Mouse (Mus musculus): ENCODE measurements around the gene Pan2. TPM values are rescaled to one million over a fixed set of nuclear protein-coding genes. Genes with fewer than 3 reads are reported as not detected.

Pan2 gene
- polyA plus RNA-seq, 1 experiment from 2014 or later = 42.5 TPM

GRCm38 (mm10) chr10:128297221-128297620, 5.9 kb upstream of the Pan2 start:
- DNase-seq (ENCODE audit: low spot score) = no peak
- Histone ChIP-seq H3K4me3 (no peak overlapping the region), H3K9me3 (no peaks in the 10 kb centered on the region), H3K4me1 (replicated peaks) (peaks cover 5% of the 10 kb centered on the region), H3K27ac (no peak overlapping the region), H3K36me3 (peaks cover 9% of the 10 kb centered on the region), H3K27me3 (ENCODE audit: insufficient read depth, poor library complexity, severe bottlenecking) (no peaks in the 10 kb centered on the region)
- 90% methylated on average over 4 of the region's 4 CpGs for WGBS

- Histone ChIP-seq H3K4me1 (replicated peaks) (peaks cover 9% of the 10 kb centered on the region), H3K4me3 (no peak overlapping the region), H3K9me3 (no peaks in the 10 kb centered on the region), H3K36me3 (peaks cover 5% of the 10 kb centered on the region), H3K27me3 (ENCODE audit: insufficient read depth, poor library complexity, severe bottlenecking) (no peaks in the 10 kb centered on the region), H3K27ac (no peak overlapping the region)
- WGBS = 86% methylated on average over 11 of the region's 11 CpGs
- DNase-seq (ENCODE audit: low spot score) = no peak
These were observed 5.5 kb upstream of the Pan2 start for GRCm38 (mm10) chr10:128297622-128298021.

GRCm38 (mm10) chr10:128298243-128298642, 4.9 kb upstream of the Pan2 start:
- H3K4me3 ChIP-seq = no peak overlapping the region
- no peaks in the 10 kb centered on the region for H3K36me3 ChIP-seq
- no peak for DNase-seq (ENCODE audit: low spot score)
- no peak overlapping the region for H3K27ac ChIP-seq
- no peaks in the 10 kb centered on the region for H3K9me3 ChIP-seq
- WGBS = 79% methylated on average over 6 of the region's 6 CpGs
- no peaks in the 10 kb centered on the region for H3K27me3 ChIP-seq (ENCODE audit: insufficient read depth, poor library complexity, severe bottlenecking)
- peaks cover 9% of the 10 kb centered on the region for H3K4me1 ChIP-seq (replicated peaks)

GRCm38 (mm10) chr10:128298702-128299171, 4.4 kb upstream of the Pan2 start, which contains the start of gene Il23a:
Il23a (minus strand) TSS chr10:128298752.
- 83% methylated on average over 11 of the region's 11 CpGs for WGBS
- Histone ChIP-seq H3K36me3 (no peaks in the 10 kb centered on the region), H3K9me3 (no peaks in the 10 kb centered on the region), H3K27me3 (ENCODE audit: insufficient read depth, poor library complexity, severe bottlenecking) (no peaks in the 10 kb centered on the region), H3K27ac (no peak within 1 kb of the TSS), H3K4me1 (replicated peaks) (peaks cover 12% of the 10 kb centered on the region), H3K4me3 (no peak within 1 kb of the TSS)
- no peak for DNase-seq (ENCODE audit: low spot score)

DNA sequence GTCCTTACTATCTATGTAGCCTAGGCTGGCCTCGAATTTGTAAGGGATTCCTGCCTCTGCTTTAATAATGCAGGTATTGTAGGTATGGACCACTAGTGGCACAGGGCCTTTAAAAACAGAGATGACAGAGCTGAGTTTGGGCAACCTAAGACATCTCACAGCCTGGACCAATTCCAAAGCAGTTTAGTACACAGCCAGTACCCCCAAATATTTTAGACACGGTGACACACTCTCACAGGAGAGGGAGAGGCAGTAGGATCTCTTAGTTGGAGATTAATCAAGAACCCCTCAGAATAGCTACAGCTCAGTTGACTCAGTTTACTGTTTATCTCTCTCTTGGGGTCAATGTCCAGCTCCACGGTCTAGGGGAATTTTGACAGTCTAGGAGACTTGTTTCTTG, 778 bp upstream of the Pan2 start:
- H3K4me1 ChIP-seq (replicated peaks) = peaks cover 21% of the 10 kb centered on the region
- WGBS = 37% methylated on average over 3 of the region's 3 CpGs
- DNase-seq (ENCODE audit: low spot score) = no peak
- H3K27ac ChIP-seq = peak overlapping the region; percentile 97
- H3K27me3 ChIP-seq (ENCODE audit: insufficient read depth, poor library complexity, severe bottlenecking) = no peaks in the 10 kb centered on the region
- H3K9me3 ChIP-seq = no peaks in the 10 kb centered on the region
- peak overlapping the region; percentile 70 for H3K4me3 ChIP-seq
- peaks cover 12% of the 10 kb centered on the region; the same call in 1 of the 2 replicates for H3K36me3 ChIP-seq

- peaks cover 12% of the 10 kb centered on the region; the same call in 1 of the 2 replicates for H3K36me3 ChIP-seq
These were observed 380 bp upstream of the Pan2 start for GRCm38 (mm10) chr10:128302785-128303125.

GRCm38 (mm10) chr10:128309654-128310053, 6.5 kb downstream of the Pan2 start:
- WGBS = 94% methylated on average over 7 of the region's 7 CpGs
- H3K36me3 ChIP-seq = peaks cover 80% of the 10 kb centered on the region
- H3K27ac ChIP-seq = no peak overlapping the region
- no peaks in the 10 kb centered on the region for H3K27me3 ChIP-seq (ENCODE audit: insufficient read depth, poor library complexity, severe bottlenecking)
- H3K4me3 ChIP-seq = no peak overlapping the region
- no peaks in the 10 kb centered on the region for H3K4me1 ChIP-seq (replicated peaks)
- no peaks in the 10 kb centered on the region for H3K9me3 ChIP-seq
- no peak for DNase-seq (ENCODE audit: low spot score)

More at GRCm38 (mm10) chr10:128302785-128303125, 380 bp upstream of the Pan2 start:
- Histone ChIP-seq H3K4me1 (replicated peaks) (peaks cover 21% of the 10 kb centered on the region), H3K9me3 (no peaks in the 10 kb centered on the region), H3K27ac (peak overlapping the region; percentile 97), H3K4me3 (peak overlapping the region; percentile 70), H3K27me3 (ENCODE audit: insufficient read depth, poor library complexity, severe bottlenecking) (no peaks in the 10 kb centered on the region)
- no peak for DNase-seq (ENCODE audit: low spot score)
- under 1% methylated on average over 9 of the region's 9 CpGs for WGBS

- no peak for DNase-seq (ENCODE audit: low spot score)
- Histone ChIP-seq H3K4me1 (replicated peaks) (no peaks in the 10 kb centered on the region), H3K4me3 (no peak overlapping the region), H3K27me3 (ENCODE audit: insufficient read depth, poor library complexity, severe bottlenecking) (no peaks in the 10 kb centered on the region), H3K36me3 (peaks cover 85% of the 10 kb centered on the region), H3K9me3 (no peaks in the 10 kb centered on the region), H3K27ac (no peak overlapping the region)
- 90% methylated on average over 11 of the region's 11 CpGs for WGBS
These were observed 7.0 kb downstream of the Pan2 start for GRCm38 (mm10) chr10:128310177-128310576.

DNA sequence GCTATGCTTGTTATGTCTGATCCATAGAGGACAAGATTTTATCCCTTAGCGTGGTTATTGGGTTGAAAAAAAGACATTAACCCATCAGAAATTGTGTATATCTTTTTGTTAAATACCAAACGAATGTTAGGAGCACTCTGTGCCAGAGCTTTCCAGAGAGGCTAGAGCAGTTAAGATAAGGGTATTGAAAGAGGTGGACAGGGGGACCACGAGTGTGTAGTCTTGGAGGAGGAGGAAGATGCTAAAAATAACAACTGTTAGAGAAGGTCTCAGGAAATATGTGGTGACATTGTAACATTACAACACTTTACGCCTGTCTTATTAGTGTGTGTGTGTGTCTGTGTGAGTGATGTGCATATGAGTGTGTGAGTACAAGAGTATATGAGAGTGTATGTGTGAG, 7.8 kb downstream of the Pan2 start:
- Histone ChIP-seq H3K9me3 (no peaks in the 10 kb centered on the region), H3K36me3 (peaks cover 89% of the 10 kb centered on the region)

DNA sequence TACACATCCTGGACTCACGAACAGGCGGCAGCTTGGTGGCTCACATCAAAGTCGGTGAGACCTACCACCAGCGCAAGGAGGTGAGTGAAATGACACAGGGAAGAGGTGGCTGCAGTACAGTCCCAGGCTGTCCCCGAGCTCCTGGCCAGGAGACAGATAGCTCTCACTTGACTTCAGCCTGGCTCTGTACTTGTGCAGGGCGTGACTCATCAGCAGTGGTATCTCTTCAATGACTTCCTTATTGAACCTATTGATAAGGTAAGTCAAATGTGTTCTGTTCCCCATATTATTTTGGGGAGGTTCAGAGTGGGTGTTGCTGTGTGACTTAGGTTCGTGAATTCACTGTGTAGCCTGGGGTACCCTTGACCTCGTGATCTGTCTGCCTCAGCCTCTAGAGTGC, 12.4 kb downstream of the Pan2 start:
- WGBS = 93% methylated on average over 8 of the region's 8 CpGs

More for the DNA sequence above, 7.8 kb downstream of the Pan2 start:
- no peak overlapping the region for H3K27ac ChIP-seq
- H3K4me3 ChIP-seq = no peak overlapping the region
- H3K4me1 ChIP-seq (replicated peaks) = no peaks in the 10 kb centered on the region
- no peaks in the 10 kb centered on the region for H3K27me3 ChIP-seq (ENCODE audit: insufficient read depth, poor library complexity, severe bottlenecking)
- WGBS = 90% methylated on average over 4 of the region's 4 CpGs
- DNase-seq (ENCODE audit: low spot score) = no peak

GRCm38 (mm10) chr10:128321641-128322040, 18.5 kb downstream of the Pan2 start:
- peaks cover 19% of the 10 kb centered on the region for H3K4me1 ChIP-seq (replicated peaks)
- DNase-seq (ENCODE audit: low spot score) = peak; percentile 21
- H3K27ac ChIP-seq = peak overlapping the region; percentile 99
- H3K4me3 ChIP-seq = peak overlapping the region; percentile 87
- H3K9me3 ChIP-seq = no peaks in the 10 kb centered on the region
- 69% methylated on average over 12 of the region's 12 CpGs for WGBS
- H3K27me3 ChIP-seq (ENCODE audit: insufficient read depth, poor library complexity, severe bottlenecking) = no peaks in the 10 kb centered on the region
- peaks cover 73% of the 10 kb centered on the region for H3K36me3 ChIP-seq

More for the DNA sequence above, 12.4 kb downstream of the Pan2 start:
- H3K4me1 ChIP-seq (replicated peaks) = no peaks in the 10 kb centered on the region
- no peak overlapping the region for H3K27ac ChIP-seq
- H3K27me3 ChIP-seq (ENCODE audit: insufficient read depth, poor library complexity, severe bottlenecking) = no peaks in the 10 kb centered on the region
- no peak overlapping the region for H3K4me3 ChIP-seq
- H3K36me3 ChIP-seq = peaks cover 99% of the 10 kb centered on the region
- H3K9me3 ChIP-seq = no peaks in the 10 kb centered on the region
- DNase-seq (ENCODE audit: low spot score) = no peak

GRCm38 (mm10) chr10:128322141-128323108, 19.3 kb downstream of the Pan2 start, which contains the start of gene Cnpy2:
Cnpy2 (plus strand) TSS chr10:128322459.
- WGBS = under 1% methylated on average over 40 of the region's 40 CpGs
- Histone ChIP-seq H3K4me1 (replicated peaks) (peaks cover 19% of the 10 kb centered on the region), H3K4me3 (peak within 1 kb of the TSS; percentile 87), H3K36me3 (peaks cover 73% of the 10 kb centered on the region), H3K9me3 (no peaks in the 10 kb centered on the region), H3K27me3 (ENCODE audit: insufficient read depth, poor library complexity, severe bottlenecking) (no peaks in the 10 kb centered on the region), H3K27ac (peak within 1 kb of the TSS; percentile 99)
- DNase-seq (ENCODE audit: low spot score) = peak; percentile 96

- no peak for DNase-seq (ENCODE audit: low spot score)
- H3K36me3 ChIP-seq = peaks cover 73% of the 10 kb centered on the region
- no peaks in the 10 kb centered on the region for H3K9me3 ChIP-seq
- no peaks in the 10 kb centered on the region for H3K27me3 ChIP-seq (ENCODE audit: insufficient read depth, poor library complexity, severe bottlenecking)
- H3K4me3 ChIP-seq = peak overlapping the region; percentile 87
- peaks cover 19% of the 10 kb centered on the region for H3K4me1 ChIP-seq (replicated peaks)
- 85% methylated on average over 8 of the region's 8 CpGs for WGBS
- H3K27ac ChIP-seq = peak overlapping the region; percentile 99
These were observed 20.4 kb downstream of the Pan2 start for GRCm38 (mm10) chr10:128323516-128323915.
